Mouse (Mus musculus): ENCODE measurements at regions not wholly inside any gene's neighbourhood (a gene's known extent, or its start where the extent isn't known, plus 50 kb on each side); places are given as distances from the start of the nearest gene placed in this dataset.

- H3K27me3 ChIP-seq (ENCODE audit: control insufficient read depth, insufficient read depth, low read length), result no peaks in the 10 kb centered on the region
Observed at GRCm38 (mm10) chr9:101501036-101501435, 249.4 kb upstream of the Ppp2r3a start.

DNA sequence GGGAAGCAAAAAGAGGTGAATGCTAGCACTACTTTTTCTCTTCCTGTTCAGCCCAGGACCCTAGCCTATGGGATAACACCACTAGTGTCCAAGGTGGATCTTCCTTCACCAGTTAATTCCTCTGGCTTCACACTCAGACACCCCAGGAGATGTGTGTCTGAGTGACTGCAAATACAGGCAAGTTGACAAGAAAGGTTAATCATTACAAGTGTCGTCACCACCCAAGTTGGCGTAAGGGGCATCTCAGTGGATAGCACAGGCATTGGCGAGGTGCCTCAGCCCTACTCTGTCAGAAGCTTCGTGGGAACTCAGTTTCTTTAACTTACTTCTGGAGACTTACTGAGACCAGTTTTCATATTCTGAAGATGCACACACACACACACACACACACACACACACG lies 247.1 kb upstream of the Ppp2r3a start:
- Histone ChIP-seq H3K27me3 (ENCODE audit: control insufficient read depth, insufficient read depth, low read length) (no peaks in the 10 kb centered on the region), H3K27ac (ENCODE audit: control insufficient read depth, insufficient read depth, low read length) (no peak overlapping the region), H3K4me3 (ENCODE audit: control insufficient read depth, insufficient read depth, low read length) (no peak overlapping the region), H3K4me1 (replicated peaks; ENCODE audit: control insufficient read depth, insufficient read depth, low read length) (no peaks in the 10 kb centered on the region), H3K36me3 (ENCODE audit: control insufficient read depth, insufficient read depth, low read length) (no peaks in the 10 kb centered on the region)
- TF ChIP-seq POLR2A (IDR thresholded peaks at IDR 0.05; ENCODE audit: control insufficient read depth, extremely low read depth, insufficient read depth, low read length, poor library complexity) (no peak), CTCF (IDR thresholded peaks at IDR 0.05; ENCODE audit: borderline replicate concordance, control insufficient read depth, extremely low read depth, insufficient read depth, low read length, poor library complexity) (no peak)
- WGBS, result 90% methylated on average over 5 of the region's 5 CpGs
- no peak for DNase-seq

More at GRCm38 (mm10) chr9:101501036-101501435, 249.4 kb upstream of the Ppp2r3a start:
- DNase-seq, result no peak
- WGBS, result 88% methylated on average over 3 of the region's 3 CpGs
- H3K4me3 ChIP-seq (ENCODE audit: control insufficient read depth, insufficient read depth, low read length), result no peak overlapping the region
- no peak overlapping the region for H3K27ac ChIP-seq (ENCODE audit: control insufficient read depth, insufficient read depth, low read length)
- no peaks in the 10 kb centered on the region for H3K4me1 ChIP-seq (replicated peaks; ENCODE audit: control insufficient read depth, insufficient read depth, low read length)
- TF ChIP-seq POLR2A (IDR thresholded peaks at IDR 0.05; ENCODE audit: control insufficient read depth, extremely low read depth, insufficient read depth, low read length, poor library complexity) (no peak), CTCF (IDR thresholded peaks at IDR 0.05; ENCODE audit: borderline replicate concordance, control insufficient read depth, extremely low read depth, insufficient read depth, low read length, poor library complexity) (no peak)
- no peaks in the 10 kb centered on the region for H3K36me3 ChIP-seq (ENCODE audit: control insufficient read depth, insufficient read depth, low read length)

GRCm38 (mm10) chr9:101495768-101496167 lies 244.2 kb upstream of the Ppp2r3a start:
- TF ChIP-seq POLR2A (IDR thresholded peaks at IDR 0.05; ENCODE audit: control insufficient read depth, extremely low read depth, insufficient read depth, low read length, poor library complexity), result no peak
- no peak for TF ChIP-seq CTCF (IDR thresholded peaks at IDR 0.05; ENCODE audit: borderline replicate concordance, control insufficient read depth, extremely low read depth, insufficient read depth, low read length, poor library complexity)
- no peaks in the 10 kb centered on the region for H3K36me3 ChIP-seq (ENCODE audit: control insufficient read depth, insufficient read depth, low read length)
- 91% methylated on average over 6 of the region's 6 CpGs for WGBS
- H3K27me3 ChIP-seq (ENCODE audit: control insufficient read depth, insufficient read depth, low read length), result no peaks in the 10 kb centered on the region
- H3K4me1 ChIP-seq (replicated peaks; ENCODE audit: control insufficient read depth, insufficient read depth, low read length), result no peaks in the 10 kb centered on the region
- DNase-seq, result no peak
- no peak overlapping the region for H3K4me3 ChIP-seq (ENCODE audit: control insufficient read depth, insufficient read depth, low read length)
- H3K27ac ChIP-seq (ENCODE audit: control insufficient read depth, insufficient read depth, low read length), result no peak overlapping the region

DNA sequence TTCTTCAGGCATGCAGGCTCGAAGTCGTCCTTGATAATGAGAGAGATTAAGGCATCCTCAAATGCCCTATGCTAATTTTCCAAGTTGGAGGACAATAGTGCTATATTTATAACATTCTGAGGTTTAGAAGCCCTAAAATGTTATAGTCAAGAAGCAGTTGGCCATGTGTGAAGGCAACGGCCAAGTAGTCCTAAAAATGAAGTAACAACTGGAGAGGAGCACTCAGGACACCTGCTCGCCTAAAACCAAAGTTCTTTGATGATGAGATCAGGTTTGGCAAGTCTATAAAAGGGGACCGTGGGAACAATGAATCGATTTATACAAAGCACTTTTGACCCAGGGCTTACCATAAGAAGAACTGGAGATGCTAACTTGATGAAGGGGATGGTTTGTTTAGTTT lies 237.4 kb upstream of the Ppp2r3a start:
- 88% methylated on average over 6 of the region's 6 CpGs for WGBS
- H3K4me3 ChIP-seq (ENCODE audit: control insufficient read depth, insufficient read depth, low read length), result no peak overlapping the region
- TF ChIP-seq POLR2A (IDR thresholded peaks at IDR 0.05; ENCODE audit: control insufficient read depth, extremely low read depth, insufficient read depth, low read length, poor library complexity) (no peak), CTCF (IDR thresholded peaks at IDR 0.05; ENCODE audit: borderline replicate concordance, control insufficient read depth, extremely low read depth, insufficient read depth, low read length, poor library complexity) (no peak)
- H3K36me3 ChIP-seq (ENCODE audit: control insufficient read depth, insufficient read depth, low read length), result no peaks in the 10 kb centered on the region
- no peak overlapping the region for H3K27ac ChIP-seq (ENCODE audit: control insufficient read depth, insufficient read depth, low read length)
- no peak for DNase-seq
- no peaks in the 10 kb centered on the region for H3K4me1 ChIP-seq (replicated peaks; ENCODE audit: control insufficient read depth, insufficient read depth, low read length)
- H3K27me3 ChIP-seq (ENCODE audit: control insufficient read depth, insufficient read depth, low read length), result no peaks in the 10 kb centered on the region

DNA sequence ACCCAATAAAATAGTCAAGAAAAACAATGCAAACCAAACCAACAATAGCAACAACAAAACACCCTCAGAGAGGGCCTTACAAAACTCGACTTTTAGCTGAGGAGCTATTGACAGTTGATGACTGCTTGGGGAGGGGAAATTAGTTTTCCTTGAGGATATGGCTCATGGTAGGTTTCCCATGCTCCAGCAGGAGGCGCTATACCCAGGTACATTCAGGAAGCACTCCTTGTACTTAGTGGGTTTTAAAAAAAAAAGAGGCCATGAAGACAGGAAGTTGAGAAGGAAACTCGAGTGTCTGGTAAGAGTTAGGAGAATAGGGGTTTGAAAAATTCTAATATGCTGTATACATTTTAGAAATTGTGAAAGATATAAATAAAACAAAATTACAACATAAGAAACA lies 224.6 kb upstream of the Ppp2r3a start:
- Histone ChIP-seq H3K27ac (ENCODE audit: control insufficient read depth, insufficient read depth, low read length) (no peak overlapping the region), H3K4me3 (ENCODE audit: control insufficient read depth, insufficient read depth, low read length) (no peak overlapping the region), H3K4me1 (replicated peaks; ENCODE audit: control insufficient read depth, insufficient read depth, low read length) (no peaks in the 10 kb centered on the region), H3K36me3 (ENCODE audit: control insufficient read depth, insufficient read depth, low read length) (no peaks in the 10 kb centered on the region), H3K27me3 (ENCODE audit: control insufficient read depth, insufficient read depth, low read length) (no peaks in the 10 kb centered on the region)
- DNase-seq, result no peak
- no peak for TF ChIP-seq CTCF (IDR thresholded peaks at IDR 0.05; ENCODE audit: borderline replicate concordance, control insufficient read depth, extremely low read depth, insufficient read depth, low read length, poor library complexity)
- no peak for TF ChIP-seq POLR2A (IDR thresholded peaks at IDR 0.05; ENCODE audit: control insufficient read depth, extremely low read depth, insufficient read depth, low read length, poor library complexity)
- WGBS, result 50% methylated on average over 3 of the region's 3 CpGs

- H3K4me1 ChIP-seq (replicated peaks; ENCODE audit: control insufficient read depth, insufficient read depth, low read length), result no peaks in the 10 kb centered on the region
- 87% methylated on average over 4 of the region's 4 CpGs for WGBS
- H3K36me3 ChIP-seq (ENCODE audit: control insufficient read depth, insufficient read depth, low read length), result no peaks in the 10 kb centered on the region
- H3K4me3 ChIP-seq (ENCODE audit: control insufficient read depth, insufficient read depth, low read length), result no peak overlapping the region
- H3K27me3 ChIP-seq (ENCODE audit: control insufficient read depth, insufficient read depth, low read length), result no peaks in the 10 kb centered on the region
- TF ChIP-seq POLR2A (IDR thresholded peaks at IDR 0.05; ENCODE audit: control insufficient read depth, extremely low read depth, insufficient read depth, low read length, poor library complexity) (no peak), CTCF (IDR thresholded peaks at IDR 0.05; ENCODE audit: borderline replicate concordance, control insufficient read depth, extremely low read depth, insufficient read depth, low read length, poor library complexity) (no peak)
- no peak for DNase-seq
- H3K27ac ChIP-seq (ENCODE audit: control insufficient read depth, insufficient read depth, low read length), result no peak overlapping the region
Observed at GRCm38 (mm10) chr9:101473074-101473461, 221.5 kb upstream of the Ppp2r3a start.

Data from thymus, adult 2 months (tissue).